Mouse (Mus musculus): ENCODE measurements around the gene 1700016K19Rik.
"Not testable (repeated sequence)": the region's sequence is repeated elsewhere in the genome, so short reads cannot be mapped to it uniquely, and the experiment has no call there.

The 1700016K19Rik gene

GRCm38 (mm10) chr11:75985948-75986347, 13.8 kb upstream of the 1700016K19Rik start:
- peak; percentile 44 for DNase-seq (ENCODE audit: low spot score)

GRCm38 (mm10) chr11:75990965-75991835, 8.5 kb upstream of the 1700016K19Rik start:
- peak; percentile 52 for DNase-seq (ENCODE audit: low spot score)

DNA sequence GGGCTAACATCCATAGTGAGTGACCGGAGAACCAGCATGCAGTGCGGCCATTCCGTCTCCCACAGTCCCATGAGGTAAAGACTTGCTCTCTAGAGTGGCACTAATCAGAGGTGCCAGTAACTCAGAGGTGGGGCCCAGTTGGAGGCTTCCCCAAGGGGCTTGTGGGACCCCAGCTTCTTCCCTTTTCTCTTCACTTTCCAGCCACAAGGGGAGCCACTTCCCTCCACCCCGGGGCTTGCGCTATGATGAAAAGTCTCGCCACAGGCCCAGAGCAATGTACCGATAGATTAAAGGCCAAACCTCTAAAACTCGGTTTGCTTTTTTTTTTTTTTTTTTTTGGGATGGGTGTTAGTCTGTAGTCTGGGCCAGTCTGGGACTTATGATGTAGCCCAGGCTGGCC, 7.8 kb upstream of the 1700016K19Rik start:
- no peak for DNase-seq (ENCODE audit: low spot score)

- no peak for DNase-seq (ENCODE audit: low spot score)
Observed at GRCm38 (mm10) chr11:75992481-75992880, 7.2 kb upstream of the 1700016K19Rik start.

DNA sequence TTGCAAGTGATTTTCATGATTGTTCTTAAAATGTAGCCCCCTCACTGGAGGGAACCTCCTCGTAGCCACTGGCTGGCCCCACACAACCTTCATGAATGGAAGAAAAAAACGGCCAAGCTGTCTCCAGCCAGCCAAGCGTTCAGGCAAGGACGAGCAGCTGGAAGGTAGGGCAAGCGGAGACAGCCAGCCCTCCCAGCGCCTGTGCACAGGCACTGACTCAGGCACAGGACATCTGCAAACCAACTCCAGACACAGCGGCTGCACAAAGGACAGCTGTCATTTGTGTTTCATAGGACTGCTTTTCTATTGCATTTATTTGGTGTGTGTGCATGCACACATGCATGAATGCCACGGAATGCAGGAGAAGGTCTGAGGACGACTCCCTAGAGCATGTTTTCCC, 5.4 kb upstream of the 1700016K19Rik start:
- DNase-seq (ENCODE audit: low spot score) = no peak

- DNase-seq (ENCODE audit: low spot score) = no peak
Observed at GRCm38 (mm10) chr11:76000701-76001100, 989 bp downstream of the 1700016K19Rik start.

DNA sequence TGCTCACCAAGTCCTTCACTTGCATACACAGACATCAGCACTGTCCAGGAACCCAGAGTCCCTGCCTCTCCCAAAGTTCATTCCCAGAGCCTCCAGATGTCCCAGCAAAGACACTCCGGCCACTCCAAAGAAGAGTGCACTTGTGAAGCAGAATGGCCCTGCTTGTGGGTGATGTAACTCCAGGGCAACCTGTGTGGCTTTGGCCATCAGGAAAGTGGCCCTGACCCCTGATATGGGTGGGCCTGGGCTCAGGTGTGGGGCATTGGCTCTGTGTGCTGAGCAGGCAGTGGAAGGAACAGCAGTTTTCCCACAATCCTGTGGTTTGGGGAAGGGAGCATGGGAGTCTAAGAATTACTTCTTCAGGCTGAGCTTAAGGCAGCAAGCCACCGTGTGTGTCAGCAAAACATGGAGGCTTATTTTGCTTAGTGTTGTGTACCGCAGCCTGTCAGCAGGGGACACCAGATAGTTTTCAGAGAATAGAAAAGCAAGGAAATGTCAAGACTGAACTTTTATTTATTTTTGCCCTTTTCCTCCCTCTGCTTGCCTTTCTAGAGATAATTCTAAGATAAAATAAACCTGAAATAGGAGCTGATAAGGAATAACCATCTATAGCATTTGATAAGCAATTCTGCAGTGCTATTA, 1.6 kb downstream of the 1700016K19Rik start:
- no peak for DNase-seq (ENCODE audit: low spot score)

DNA sequence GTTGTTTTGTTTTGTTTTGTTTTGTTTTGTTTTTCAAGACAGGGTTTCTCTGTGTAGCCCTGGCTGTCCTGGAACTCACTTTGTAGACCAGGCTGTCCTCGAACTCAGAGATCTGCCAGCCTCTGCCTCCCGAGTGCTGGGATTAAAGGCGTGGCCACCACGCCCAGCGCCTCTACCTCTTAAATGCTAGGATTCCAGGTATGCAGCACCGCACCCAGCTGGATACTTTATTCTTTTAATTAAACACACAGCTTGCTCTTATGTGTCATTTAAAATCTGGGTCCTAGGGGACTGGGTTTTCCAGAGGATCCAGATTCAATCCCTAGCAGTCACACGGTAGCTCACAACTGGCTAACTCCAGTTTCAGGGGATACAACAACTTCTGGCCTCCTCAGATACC, 4.6 kb downstream of the 1700016K19Rik start:
- not testable (repeated sequence) for DNase-seq (ENCODE audit: low spot score)

DNA sequence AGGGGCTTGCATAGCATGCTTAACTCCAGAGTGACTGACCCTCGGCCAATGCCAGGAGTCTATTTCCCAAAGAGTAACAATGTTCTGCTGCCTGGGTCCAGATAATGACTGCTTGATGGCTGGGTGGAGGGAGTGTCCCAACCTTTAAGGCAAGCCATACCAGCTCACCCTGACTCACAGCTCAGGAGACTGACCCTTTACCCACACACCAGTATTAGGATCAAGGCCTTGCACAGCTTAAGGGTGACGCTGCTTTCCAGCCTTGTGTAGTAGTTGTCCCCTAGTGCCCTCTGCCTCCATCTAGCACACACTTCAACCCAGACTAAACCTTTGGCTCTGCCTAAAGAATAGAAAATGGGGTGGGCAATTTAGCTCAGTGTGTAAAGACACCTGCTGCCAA, 8.4 kb downstream of the 1700016K19Rik start:
- DNase-seq (ENCODE audit: low spot score) = no peak

DNA sequence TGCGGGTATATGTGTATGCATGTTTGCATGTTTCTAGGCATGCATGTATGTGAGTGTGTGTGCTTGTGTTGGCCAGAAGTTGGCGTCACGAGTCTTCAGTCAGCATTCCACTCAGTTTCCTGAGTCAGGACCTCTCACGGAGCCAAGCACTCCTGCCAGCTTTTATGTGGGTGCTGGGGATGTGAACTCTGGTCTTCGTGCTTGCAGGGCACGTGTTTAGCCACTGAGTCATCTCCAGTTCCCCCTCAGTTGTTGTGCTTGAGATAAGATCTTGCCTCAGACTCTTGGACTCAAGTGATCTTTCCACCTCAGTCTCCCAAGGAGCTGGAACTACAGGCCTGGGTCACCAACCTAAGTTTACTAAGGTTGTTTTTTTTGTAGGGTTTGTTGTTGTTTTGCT, 9.4 kb downstream of the 1700016K19Rik start:
- DNase-seq (ENCODE audit: low spot score) = no peak

DNA sequence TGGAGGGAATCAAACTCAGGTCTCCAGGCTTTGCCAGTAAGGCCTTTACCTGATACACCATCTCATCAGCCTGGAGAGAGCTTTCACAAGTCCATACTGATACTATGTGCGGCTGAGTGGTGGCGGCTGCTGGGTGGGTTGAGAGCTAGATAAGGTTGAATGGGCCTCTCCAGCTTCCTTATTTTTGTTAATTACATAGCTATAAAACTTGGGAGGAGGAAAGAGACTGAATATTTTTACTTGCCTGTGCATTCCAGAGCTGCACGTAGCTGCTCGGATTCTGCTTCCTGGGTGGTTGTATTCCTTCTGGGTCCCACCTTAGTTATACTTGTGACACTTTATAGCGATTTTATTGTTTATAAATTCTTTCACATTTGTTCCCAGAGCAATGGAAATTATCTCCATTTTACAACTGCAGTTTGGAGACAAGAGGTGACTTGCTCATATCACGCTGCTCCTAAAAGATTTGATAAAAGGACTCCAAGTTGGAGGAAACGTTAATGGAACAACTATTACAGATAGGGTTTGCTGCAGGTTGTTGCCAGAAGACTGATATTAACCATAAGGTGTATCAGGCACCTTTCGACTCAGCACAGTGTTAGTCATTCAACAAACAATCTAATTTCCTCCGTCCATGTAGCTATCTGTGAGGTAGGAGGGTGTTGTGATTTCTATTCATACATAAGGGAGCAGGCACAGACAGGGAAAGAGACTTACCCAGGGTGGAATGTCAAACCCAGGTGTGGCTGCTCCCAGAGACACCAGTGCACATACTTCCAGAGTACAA, 11.3 kb downstream of the 1700016K19Rik start:
- no peak for DNase-seq (ENCODE audit: low spot score)

- DNase-seq (ENCODE audit: low spot score) = no peak
Observed at GRCm38 (mm10) chr11:76015251-76015650, 15.5 kb downstream of the 1700016K19Rik start.

DNA sequence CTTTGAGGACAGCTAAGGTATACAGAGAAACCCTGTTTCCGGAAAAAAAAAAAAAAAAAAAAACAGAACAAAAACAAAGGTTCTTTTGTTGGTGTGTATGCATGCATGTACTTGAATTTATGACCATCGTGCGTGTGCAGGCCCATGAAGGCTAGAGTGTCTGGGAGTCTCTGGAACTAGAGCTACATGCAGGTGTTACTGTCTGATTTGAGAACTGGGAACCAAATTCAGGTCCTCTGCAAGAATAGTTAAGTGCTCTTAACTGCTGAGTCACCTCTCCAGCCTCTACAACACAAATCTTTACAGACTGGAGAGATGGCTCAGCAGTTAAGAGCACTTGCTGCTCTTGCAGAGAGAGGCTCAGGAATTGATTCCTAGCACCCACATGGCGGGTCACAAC, 16.1 kb downstream of the 1700016K19Rik start:
- DNase-seq (ENCODE audit: low spot score) = no peak

- DNase-seq (ENCODE audit: low spot score) = no peak
Observed at GRCm38 (mm10) chr11:76019879-76020278, 20.2 kb downstream of the 1700016K19Rik start.

DNA sequence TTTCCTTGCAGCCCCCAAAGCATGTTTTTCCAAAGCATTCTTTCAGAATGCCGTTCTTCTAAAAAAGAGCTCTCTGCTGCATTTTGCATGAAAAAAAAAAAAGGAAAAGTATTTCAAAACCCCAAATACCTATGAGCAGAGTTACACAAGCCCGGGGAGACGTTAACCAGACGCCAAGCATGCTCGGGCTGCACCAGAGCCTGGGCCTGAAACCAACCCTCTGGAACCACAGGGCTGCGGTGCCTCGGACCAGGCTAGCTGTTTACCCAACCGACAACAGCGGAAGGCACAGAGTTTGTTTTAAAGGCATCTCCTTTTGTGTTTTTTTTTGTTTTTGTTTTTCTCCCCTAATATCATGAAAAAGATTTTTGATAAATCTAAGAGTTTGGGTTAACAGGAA, 21.2 kb downstream of the 1700016K19Rik start:
- DNase-seq (ENCODE audit: low spot score) = no peak

- no peak for DNase-seq (ENCODE audit: low spot score)
Observed at GRCm38 (mm10) chr11:76025080-76025583, 25.4 kb downstream of the 1700016K19Rik start.

GRCm38 (mm10) chr11:76026527-76027138, 26.9 kb downstream of the 1700016K19Rik start:
- no peak for DNase-seq (ENCODE audit: low spot score)

GRCm38 (mm10) chr11:76027139-76028071, 27.7 kb downstream of the 1700016K19Rik start, which contains the start of gene Rflnb:
Gene Rflnb (minus strand): TSS chr11:76027782.
- peak; percentile 67 for DNase-seq (ENCODE audit: low spot score)

- no peak for DNase-seq (ENCODE audit: low spot score)
Observed at GRCm38 (mm10) chr11:76028072-76028465, 28.4 kb downstream of the 1700016K19Rik start.

- DNase-seq (ENCODE audit: low spot score) = no peak
Observed at GRCm38 (mm10) chr11:76033359-76033758, 33.6 kb downstream of the 1700016K19Rik start.

GRCm38 (mm10) chr11:76033836-76034235, 34.1 kb downstream of the 1700016K19Rik start:
- DNase-seq (ENCODE audit: low spot score) = no peak

All from layer of hippocampus, adult 11-12 months (tissue).